Comparison of ENCODE assay signal across 8 mouse cellular contexts in the genomic region with DNA sequence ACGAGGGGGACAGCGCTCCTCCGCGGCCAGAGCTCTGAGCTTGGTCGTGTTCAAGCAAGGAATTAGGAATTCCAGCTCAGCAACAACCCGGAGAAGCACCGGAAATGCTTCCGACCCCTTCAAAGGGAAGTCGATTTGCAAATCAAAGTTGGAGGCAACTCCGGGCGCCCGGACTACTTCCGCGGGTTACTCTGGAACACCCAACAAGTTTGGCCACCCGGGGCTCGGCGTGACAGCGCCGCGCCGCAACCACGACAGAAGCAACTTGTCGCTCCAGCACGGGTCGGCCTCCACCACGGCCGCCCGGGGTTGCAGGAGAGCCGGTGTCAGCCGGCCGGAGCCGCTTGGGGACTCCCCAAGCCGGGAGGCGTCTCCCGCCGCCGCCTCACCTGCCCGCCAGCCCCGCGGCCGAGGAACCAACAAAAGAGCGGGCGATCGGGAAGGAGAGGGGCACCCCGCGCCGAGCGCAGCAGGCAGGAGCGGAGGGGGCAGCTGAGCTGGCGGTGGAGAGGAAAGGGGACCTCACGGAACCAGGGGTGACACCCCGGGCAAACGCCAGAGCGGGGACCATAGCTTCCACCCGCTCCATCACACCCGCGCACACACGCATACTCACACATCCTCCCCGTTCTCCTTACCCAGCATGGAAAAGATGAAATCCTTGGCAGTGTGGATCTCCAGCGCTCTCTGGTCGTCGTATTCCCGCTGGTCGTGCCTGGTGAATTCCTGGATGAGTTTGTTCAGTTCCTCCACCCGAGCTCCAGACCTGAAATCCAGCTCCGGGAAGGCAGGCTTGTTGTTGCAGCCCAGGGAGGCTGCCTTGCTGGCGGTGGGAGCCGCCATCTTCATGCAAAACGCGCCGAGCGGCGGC. TPM values are rescaled to one million over a fixed set of nuclear protein-coding genes. Genes with fewer than 3 reads are reported as not detected.
A peak's percentile ranks its signal among the peaks of the same experiment; 100 is the strongest.
DNase-seq lines count a peak whose midpoint lies in the region; ATAC-seq and TF ChIP-seq lines count a peak whose summit lies in the region.

A gene (minus strand): TSS at position 859 of the 871 bp plus-strand sequence.

- no peaks in the 10 kb centered on the region for H3K27me3 ChIP-seq in forebrain, embryonic 15.5 days
- no peaks in the 10 kb centered on the region for H3K27me3 ChIP-seq in heart, postnatal 0 days (ENCODE audit: control insufficient read depth, insufficient read depth, low read length)
- H3K27me3 ChIP-seq in liver, embryonic 11.5 days (replicated peaks; ENCODE audit: control insufficient read depth, insufficient read depth, low read length), result peaks cover 44% of the 10 kb centered on the region
- H3K27me3 ChIP-seq in neural tube, embryonic 11.5 days (ENCODE audit: control insufficient read depth, insufficient read depth, low read length), result no peaks in the 10 kb centered on the region

- H3K36me3 ChIP-seq in forebrain, embryonic 15.5 days, result no peaks in the 10 kb centered on the region
- H3K36me3 ChIP-seq in heart, postnatal 0 days (replicated peaks; ENCODE audit: control insufficient read depth, insufficient read depth, low read length), result no peaks in the 10 kb centered on the region
- H3K36me3 ChIP-seq in liver, embryonic 11.5 days (ENCODE audit: control insufficient read depth, insufficient read depth, low read length), result no peaks in the 10 kb centered on the region
- no peaks in the 10 kb centered on the region for H3K36me3 ChIP-seq in neural tube, embryonic 11.5 days (ENCODE audit: control insufficient read depth, insufficient read depth, low read length)

- TF ChIP-seq CTCF in heart, postnatal 0 days (IDR thresholded peaks at IDR 0.05; ENCODE audit: low read depth), result no peak

- DNase-seq in ES-CJ7 (ENCODE audit: low read depth, low spot score), result peak; percentile 87
- peak; percentile 43 for DNase-seq in cerebellum, adult 11 months
- DNase-seq in heart, postnatal 0 days (ENCODE audit: low spot score), result peak; percentile 28
- DNase-seq in kidney, postnatal 36 days, result peak; percentile 62 to 74
- peak; percentile 65 for DNase-seq in liver, embryonic 11.5 days (ENCODE audit: low spot score)
- peak; percentile 71 for DNase-seq in neural tube, embryonic 11.5 days (ENCODE audit: low spot score)
- DNase-seq in urinary bladder, postnatal 25 days (ENCODE audit: low spot score), result peak; percentile 60

- peak within 1 kb of the TSS; percentile 92 for H3K4me2 ChIP-seq in forebrain, embryonic 15.5 days (replicated peaks)
- H3K4me2 ChIP-seq in heart, postnatal 0 days (ENCODE audit: low read depth, low read length), result peak within 1 kb of the TSS; percentile 88
- H3K4me2 ChIP-seq in liver, embryonic 11.5 days, result peak within 1 kb of the TSS; percentile 65
- peak within 1 kb of the TSS; percentile 95 for H3K4me2 ChIP-seq in neural tube, embryonic 11.5 days (ENCODE audit: low read depth)

- TF ChIP-seq EP300 in heart, postnatal 0 days (IDR thresholded peaks at IDR 0.05; ENCODE audit: low read depth), result no peak

- H3K4me3 ChIP-seq in forebrain, embryonic 15.5 days, result peak within 1 kb of the TSS; percentile 86
- peak within 1 kb of the TSS; percentile 86 for H3K4me3 ChIP-seq in heart, postnatal 0 days (ENCODE audit: low read depth, low read length)
- H3K4me3 ChIP-seq in liver, embryonic 11.5 days (ENCODE audit: low read depth, low read length), result peak within 1 kb of the TSS; percentile 62
- H3K4me3 ChIP-seq in neural tube, embryonic 11.5 days (ENCODE audit: low read depth, low read length), result peak within 1 kb of the TSS; percentile 91

- peak within 1 kb of the TSS; percentile 74 for H3K9ac ChIP-seq in forebrain, embryonic 15.5 days (replicated peaks)
- H3K9ac ChIP-seq in heart, postnatal 0 days (replicated peaks; ENCODE audit: low read depth, low read length), result peak within 1 kb of the TSS; percentile 84
- peak within 1 kb of the TSS; percentile 66 for H3K9ac ChIP-seq in liver, embryonic 11.5 days (ENCODE audit: low read depth, low read length)
- H3K9ac ChIP-seq in neural tube, embryonic 11.5 days (ENCODE audit: low read length), result peak within 1 kb of the TSS; percentile 81

- H3K27ac ChIP-seq in forebrain, embryonic 15.5 days (replicated peaks), result peak within 1 kb of the TSS; percentile 88
- H3K27ac ChIP-seq in heart, postnatal 0 days (ENCODE audit: low read depth), result peak within 1 kb of the TSS; percentile 88
- peak within 1 kb of the TSS; percentile 77 for H3K27ac ChIP-seq in liver, embryonic 11.5 days (ENCODE audit: low read depth, low read length)
- H3K27ac ChIP-seq in neural tube, embryonic 11.5 days (ENCODE audit: low read depth, low read length), result peak within 1 kb of the TSS; percentile 90

- H3K9me3 ChIP-seq in forebrain, embryonic 15.5 days, result no peaks in the 10 kb centered on the region
- H3K9me3 ChIP-seq in heart, postnatal 0 days (replicated peaks; ENCODE audit: control insufficient read depth, low read length), result no peaks in the 10 kb centered on the region
- H3K9me3 ChIP-seq in liver, embryonic 11.5 days (ENCODE audit: control insufficient read depth, low read length), result no peaks in the 10 kb centered on the region
- no peaks in the 10 kb centered on the region for H3K9me3 ChIP-seq in neural tube, embryonic 11.5 days (ENCODE audit: control insufficient read depth, low read length)

- peaks cover 25% of the 10 kb centered on the region for H3K4me1 ChIP-seq in forebrain, embryonic 15.5 days
- peaks cover 8% of the 10 kb centered on the region for H3K4me1 ChIP-seq in heart, postnatal 0 days (ENCODE audit: control insufficient read depth, insufficient read depth)
- H3K4me1 ChIP-seq in liver, embryonic 11.5 days (replicated peaks; ENCODE audit: control insufficient read depth, insufficient read depth, low read length), result 0 out of 2 replicates have a peak, but pooled peaks cover 2% of the 10 kb centered on the region
- peaks cover 20% of the 10 kb centered on the region for H3K4me1 ChIP-seq in neural tube, embryonic 11.5 days (ENCODE audit: control insufficient read depth, insufficient read depth, low read length)

- ATAC-seq in forebrain, embryonic 15.5 days (replicated peaks), result peak; percentile 54
- ATAC-seq in heart, postnatal 0 days (ENCODE audit: insufficient read depth, low read depth), result peak; percentile 62
- ATAC-seq in liver, embryonic 11.5 days (replicated peaks; ENCODE audit: low FRiP score), result peak; percentile 60
- peak; percentile 56 for ATAC-seq in neural tube, embryonic 11.5 days (ENCODE audit: insufficient read depth, low FRiP score, low TSS enrichment)

- WGBS in forebrain, embryonic 15.5 days, result under 1% methylated on average over 73 of the region's 73 CpGs
- under 1% methylated on average over 71 of the region's 73 CpGs for WGBS in heart, postnatal 0 days
- under 1% methylated on average over 72 of the region's 73 CpGs for WGBS in liver, embryonic 11.5 days
- WGBS in neural tube, embryonic 11.5 days, result under 1% methylated on average over 62 of the region's 73 CpGs

RNA-seq across cellular contexts. Expression of the gene that starts here (rescaled TPM):
- 9.5 and 10.5 TPM in 2 replicates for polyA plus RNA-seq in forebrain, embryonic 15.5 days (2015; fragmentation: Nextera tagmentation; extraction: Ambion mirVana)
- 8.5 and 15.6 TPM in 2 replicates for total RNA-seq in heart, postnatal 0 days (2014; rRNA removed; ENCODE audit: low replicate concordance)
- polyA plus RNA-seq in heart, postnatal 0 days (2015; fragmentation: Nextera tagmentation; extraction: Ambion mirVana), result 1.9 and 2.0 TPM in 2 replicates
- polyA plus RNA-seq in liver, embryonic 11.5 days (2014; fragmentation: Nextera tagmentation; extraction: Ambion mirVana), result 4.2 and 4.7 TPM in 2 replicates
- 11.7 TPM in 2 replicates for polyA plus RNA-seq in neural tube, embryonic 11.5 days (2014; fragmentation: Nextera tagmentation; extraction: Ambion mirVana)

Comparison
In these comparisons a context has a peak if more than half of its experiments do, and no peak if none do; other contexts are left out.
1. Peak in every context shown above with its lines: DNase-seq, ATAC-seq, H3K4me3 ChIP-seq and H3K27ac ChIP-seq.
2. DNase-seq: peak in every context shown above with its lines; median percentile 87 in ES-CJ7; 71 in neural tube, embryonic 11.5 days; 68 in kidney, postnatal 36 days; 65 in liver, embryonic 11.5 days; 60 in urinary bladder, postnatal 25 days; 43 in cerebellum, adult 11 months; 28 in heart, postnatal 0 days.